Mouse (Mus musculus) erythroblast, embryonic 14.5 days (primary cell): Measurements from ENCODE around the gene Hist1h1c.
"Not testable (repeated sequence)": the region's sequence is repeated elsewhere in the genome, so short reads cannot be mapped to it uniquely, and the experiment has no call there.

ENCODE experiments used
- GATA1 ChIP-seq: IDR thresholded peaks from 2 replicates; pipeline ENCODE4 v1.6.1; 2012; ENCODE audit warnings: low read length, inconsistent platforms, mixed read lengths
- TAL1 ChIP-seq: IDR thresholded peaks from 3 replicates; pipeline ENCODE4 v1.6.1; 2012; ENCODE audit warnings: low read length, inconsistent platforms, mixed read lengths

GRCm38 (mm10) chr13:23746201-23747080, 7.8 kb downstream of the Hist1h1c start, which contains the start of gene Hist1h2bb:
- TF ChIP-seq GATA1, TAL1: not testable (repeated sequence)
